Mouse (Mus musculus) adrenal gland, postnatal 36 days (tissue): ENCODE results near the gene Atp2a1. TPM values are rescaled to one million over a fixed set of nuclear protein-coding genes. Genes with fewer than 3 reads are reported as not detected.

Experiments used
- DNase-seq, 2 experiments: peaks; one replicate each; pipeline ENCODE4 v3.0.0; 2021; ENCODE audit warnings: mixed read lengths in 1 of 2
- total RNA-seq, 2 experiments: library from RNA; stranded (reverse); gene quantifications; 2 replicates each; pipeline ENCODE4 v1.2.3; 2021

Gene Atp2a1
- total RNA-seq, 2 experiments from 2014 or later = 0.33 TPM; not detected in 1

DNA sequence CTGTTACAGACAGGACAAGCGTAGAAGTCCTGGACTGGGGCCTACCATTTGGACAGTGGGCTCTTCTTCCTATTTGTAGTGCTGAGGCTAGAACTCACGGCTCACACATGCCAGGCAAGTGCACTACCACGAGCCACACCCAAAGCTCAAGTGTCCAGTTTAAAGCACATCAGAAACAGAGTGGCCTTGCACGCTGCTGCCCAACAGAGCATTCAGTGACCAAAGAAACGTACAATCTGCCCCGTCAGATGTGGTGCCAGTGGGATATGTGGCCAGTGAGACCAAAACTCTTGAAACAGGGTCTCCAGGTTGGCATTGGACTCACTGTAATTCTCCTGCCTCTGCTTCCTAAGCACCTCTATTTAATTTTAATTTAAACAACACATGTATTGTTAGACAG, 12.3 kb downstream of the Atp2a1 start:
- no peak for DNase-seq

GRCm38 (mm10) chr7:126449991-126450390, 12.9 kb downstream of the Atp2a1 start:
- no peak for DNase-seq

DNA sequence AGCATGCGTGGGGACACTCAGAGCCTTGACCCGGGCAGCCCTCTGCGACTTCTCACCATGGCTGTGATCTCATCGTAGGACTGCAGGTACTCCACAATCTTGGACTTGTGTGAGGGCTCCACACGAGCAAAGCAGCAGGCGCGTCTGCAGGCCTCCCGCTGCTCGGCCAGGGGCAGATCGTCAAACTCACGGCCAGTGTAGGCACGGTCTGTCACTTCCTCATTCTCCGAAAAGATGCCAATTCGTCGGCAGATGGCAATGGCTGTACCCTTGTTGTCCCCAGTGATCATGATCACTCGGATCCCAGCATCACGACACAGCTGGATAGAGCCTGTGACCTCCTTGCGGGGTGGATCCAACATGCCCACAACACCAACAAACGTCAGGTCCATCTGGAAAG, 14.4 kb downstream of the Atp2a1 start:
- DNase-seq = no peak

- no peak for DNase-seq
These were observed 16.7 kb downstream of the Atp2a1 start for GRCm38 (mm10) chr7:126446217-126446616.

DNA sequence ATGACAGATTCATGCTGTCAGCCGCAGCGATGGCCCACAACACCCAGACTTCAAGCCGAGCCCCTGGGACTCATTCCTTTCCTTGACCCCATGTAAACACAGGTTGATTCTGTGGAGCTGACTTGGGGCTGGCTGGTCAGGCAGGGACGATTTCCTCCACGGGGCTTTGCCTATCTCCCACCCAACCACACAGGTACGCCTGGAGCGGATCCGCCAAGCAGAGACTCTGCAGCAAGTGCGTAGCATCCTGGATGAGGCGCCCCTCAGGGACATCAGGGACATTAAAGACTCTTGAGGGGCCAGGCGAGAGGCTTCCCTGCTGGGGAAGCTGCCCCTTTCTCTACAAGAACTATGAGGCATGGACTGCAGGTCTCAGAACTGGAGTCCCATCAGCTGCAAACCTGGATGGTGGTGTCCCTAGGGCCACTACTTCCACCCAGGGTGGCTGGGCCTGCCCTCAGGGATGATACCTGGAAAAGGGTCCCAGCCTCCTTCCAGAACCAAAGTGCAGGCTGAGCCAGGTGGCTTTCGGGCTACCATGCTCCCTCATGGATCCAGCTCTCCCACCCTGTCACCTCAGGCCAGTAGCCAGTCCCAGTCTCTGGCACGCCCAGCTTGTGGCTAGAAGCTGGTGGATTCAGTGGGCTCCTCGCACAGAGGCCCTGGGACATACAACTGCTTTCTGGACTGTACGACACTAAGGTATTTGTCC, 17.6 kb downstream of the Atp2a1 start:
- no peak for DNase-seq

GRCm38 (mm10) chr7:126444536-126444935, 18.4 kb downstream of the Atp2a1 start:
- DNase-seq = no peak

DNA sequence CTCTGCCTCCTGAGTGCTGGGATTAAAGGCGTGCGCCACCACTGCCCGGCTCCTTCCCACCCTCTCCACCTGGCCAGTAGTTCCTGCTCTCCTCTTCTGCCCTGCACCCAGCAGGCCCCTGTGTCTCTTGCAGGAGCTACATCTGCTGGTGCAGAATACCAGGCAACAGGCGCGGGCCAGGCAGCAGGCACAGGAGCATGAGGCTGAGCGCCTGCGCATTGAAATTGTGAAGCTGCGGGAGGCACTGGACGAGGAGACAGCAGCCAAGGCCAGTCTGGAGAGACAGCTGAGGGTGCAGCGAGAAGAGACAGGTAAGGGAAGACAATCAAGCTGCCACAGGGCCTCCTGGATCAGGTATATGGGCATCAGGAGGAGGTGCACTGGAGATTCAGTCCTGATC, 18.9 kb downstream of the Atp2a1 start:
- no peak for DNase-seq

DNA sequence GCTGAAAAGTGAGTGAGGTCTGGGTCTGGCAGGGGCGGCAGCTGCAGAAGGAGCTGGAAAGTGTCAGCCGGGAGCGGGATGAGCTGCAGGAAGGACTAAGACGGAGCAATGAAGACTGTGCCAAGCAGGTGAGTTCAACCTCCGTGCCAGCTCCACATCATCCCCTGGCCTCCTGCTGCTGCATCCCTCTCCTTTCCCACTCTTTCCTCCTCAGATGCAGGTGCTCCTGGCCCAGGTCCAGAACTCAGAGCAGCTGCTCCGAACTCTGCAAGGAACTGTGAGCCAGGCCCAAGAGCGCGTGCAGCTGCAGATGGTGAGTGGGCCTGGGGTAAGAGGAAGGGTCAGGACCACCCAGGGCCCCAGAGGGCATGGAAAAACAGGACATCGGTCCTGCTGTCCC, 22.8 kb downstream of the Atp2a1 start:
- DNase-seq = no peak

DNA sequence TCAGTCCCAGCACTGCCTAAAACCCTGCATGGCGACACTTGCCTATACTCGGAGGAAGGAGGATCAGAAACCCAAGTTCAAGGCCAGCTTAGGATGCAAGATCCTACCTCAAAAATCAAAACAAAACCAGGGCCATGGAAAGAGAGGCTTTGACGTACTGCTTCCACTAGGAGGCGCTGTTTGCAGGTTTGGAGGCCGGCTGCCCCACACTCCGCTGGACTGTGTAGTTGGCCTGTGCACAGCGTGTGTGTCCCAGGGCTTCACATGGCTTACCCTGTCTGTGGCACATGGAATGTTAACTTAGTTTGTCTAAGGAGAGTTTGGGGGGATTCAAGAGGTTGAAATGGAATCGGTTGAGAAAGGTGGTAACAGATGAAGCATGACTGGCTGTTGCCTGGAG, 26.1 kb downstream of the Atp2a1 start:
- DNase-seq = peak; percentile 74 to 81

DNA sequence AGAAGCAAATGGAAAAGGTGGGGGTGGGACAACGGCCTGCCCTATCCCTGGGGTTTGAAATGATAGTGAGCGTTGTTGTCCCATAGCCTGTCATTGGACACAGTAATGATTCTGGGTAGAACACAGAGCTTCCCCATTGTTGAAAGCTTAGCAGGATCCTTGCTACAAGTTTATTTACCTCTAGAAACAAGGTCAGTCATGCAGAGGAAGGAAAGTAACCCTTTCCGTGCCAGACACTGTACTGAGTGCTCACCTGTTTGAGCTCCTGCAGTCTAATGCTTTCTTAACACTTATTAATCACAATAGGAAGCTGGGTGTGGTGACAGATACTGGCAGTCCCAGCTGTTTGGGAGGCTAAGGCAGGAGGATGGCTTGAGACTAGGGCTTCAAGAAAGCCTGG, 27.1 kb downstream of the Atp2a1 start:
- no peak for DNase-seq

DNA sequence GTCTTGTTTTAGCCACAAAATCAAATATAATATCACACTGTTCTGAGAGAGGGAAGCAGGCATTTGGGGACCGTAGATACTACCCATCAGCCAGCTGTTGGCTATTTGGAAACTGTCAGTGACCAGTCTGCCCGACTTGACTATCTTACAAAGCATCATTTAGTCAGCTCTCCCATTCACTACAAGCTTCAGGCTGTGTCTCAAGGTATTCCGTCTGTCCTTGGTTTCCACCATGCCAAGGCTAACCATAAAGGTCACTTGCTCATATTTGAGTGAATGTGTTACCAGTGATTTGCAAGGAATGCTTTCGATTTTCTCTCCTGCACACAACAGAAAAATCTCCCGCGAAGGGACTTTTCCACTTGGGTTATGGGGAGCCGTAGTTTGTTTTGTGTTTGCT, 28.2 kb downstream of the Atp2a1 start:
- peak; percentile 50 to 59 for DNase-seq

DNA sequence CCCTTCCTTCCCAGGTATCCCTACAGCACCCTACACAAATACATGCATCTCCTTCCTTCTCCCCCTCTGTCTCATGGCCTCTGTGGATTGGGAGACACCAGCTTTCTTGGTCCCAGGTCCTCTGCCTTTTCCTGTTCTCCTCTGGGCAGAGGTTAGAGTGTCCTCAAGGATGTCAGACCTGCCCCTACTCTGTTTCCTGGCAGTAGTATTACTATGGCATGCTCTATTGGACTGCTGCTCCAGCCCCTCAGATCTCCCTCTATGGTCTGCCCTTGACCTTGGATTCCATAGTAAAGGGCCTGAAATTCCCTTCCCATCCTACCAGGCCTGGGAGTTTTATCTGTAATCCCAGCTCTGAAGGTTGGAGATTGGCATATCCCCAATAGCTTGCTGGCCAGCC, 32.7 kb downstream of the Atp2a1 start:
- DNase-seq = peak; percentile 16 to 20

GRCm38 (mm10) chr7:126429503-126429898, 33.4 kb downstream of the Atp2a1 start:
- no peak for DNase-seq

- DNase-seq = peak; percentile 97 to 98
These were observed 34.0 kb downstream of the Atp2a1 start, which contains the start of gene Rabep2 for GRCm38 (mm10) chr7:126428631-126429502. Gene Rabep2, plus strand, starts transcription at chr7:126428759.

DNA sequence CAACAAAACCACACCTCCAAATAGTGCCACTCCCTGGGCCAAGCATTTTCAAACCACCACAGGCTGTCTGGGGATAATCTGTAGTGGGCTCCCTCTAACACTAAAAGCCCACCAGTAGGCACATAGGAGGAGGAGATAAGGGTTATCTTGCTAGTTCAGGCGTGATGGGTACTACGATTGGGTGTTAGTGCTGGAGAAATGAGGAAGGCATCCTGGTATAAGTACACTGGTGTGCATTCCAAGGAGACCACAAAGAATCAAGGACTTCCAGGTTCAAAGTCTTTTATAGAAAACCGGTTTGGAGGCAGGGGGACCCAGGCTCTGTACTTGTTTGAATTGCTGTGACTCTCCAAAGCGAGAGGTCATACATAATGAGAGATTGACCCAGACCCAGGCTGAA, 34.8 kb downstream of the Atp2a1 start:
- no peak for DNase-seq

- DNase-seq = no peak
These were observed 35.5 kb downstream of the Atp2a1 start for GRCm38 (mm10) chr7:126427323-126427860.

- DNase-seq = no peak
These were observed 38.7 kb downstream of the Atp2a1 start for GRCm38 (mm10) chr7:126424161-126424560.

- DNase-seq = no peak
These were observed 41.2 kb downstream of the Atp2a1 start for GRCm38 (mm10) chr7:126421756-126422155.

GRCm38 (mm10) chr7:126418496-126418895, 44.4 kb downstream of the Atp2a1 start:
- no peak for DNase-seq

- DNase-seq = peak in 1 of 2 experiments; percentile 27
These were observed 45.3 kb downstream of the Atp2a1 start for GRCm38 (mm10) chr7:126417606-126418005.

GRCm38 (mm10) chr7:126417045-126417444, 45.9 kb downstream of the Atp2a1 start:
- DNase-seq = no peak

- no peak for DNase-seq
These were observed 46.3 kb downstream of the Atp2a1 start for GRCm38 (mm10) chr7:126416615-126417014.

GRCm38 (mm10) chr7:126414725-126415124, 48.2 kb downstream of the Atp2a1 start, which contains the start of gene Cd19:
Gene Cd19, minus strand, starts transcription at chr7:126414889.
- DNase-seq = no peak
